Mouse (Mus musculus) intestine, postnatal 0 days (tissue): Measurements from ENCODE around the gene Tceanc2. TPM values are rescaled to one million over a fixed set of nuclear protein-coding genes. Genes with fewer than 3 reads are reported as not detected.

Experiments
- ATAC-seq: fragments of 200-750 bp; cut with Nextera tagmentation; 2 replicates; pipeline ENCODE4 v1.8.0; 2017; ENCODE audit warnings: mild to moderate bottlenecking, moderate TSS enrichment, moderate library complexity
- H3K27ac ChIP-seq: fragments of 300-500 bp; sonication (generic); 2 replicates; pipeline ENCODE4 v1.5.1; 2014; ENCODE audit warnings: mild to moderate bottlenecking, low read depth, low read length, moderate library complexity
- H3K27me3 ChIP-seq: fragments of 300-500 bp; sonication (generic); replicated peaks from 2 replicates; pipeline ENCODE4 v1.6.1; 2014; ENCODE audit warnings: low read length, mixed read lengths; ENCODE audit not compliant: control insufficient read depth, insufficient read depth
- H3K36me3 ChIP-seq: fragments of 300-500 bp; sonication (generic); 2 replicates; pipeline ENCODE4 v1.6.1; 2014; ENCODE audit warnings: mild to moderate bottlenecking, moderate library complexity; ENCODE audit not compliant: control insufficient read depth, insufficient read depth
- H3K4me1 ChIP-seq: fragments of 300-500 bp; sonication (generic); replicated peaks from 2 replicates; pipeline ENCODE4 v1.6.1; 2014; ENCODE audit warnings: antibody characterized with exemption, low read length, mixed read lengths; ENCODE audit not compliant: control insufficient read depth, insufficient read depth
- H3K4me2 ChIP-seq: fragments of 300-500 bp; sonication (generic); replicated peaks from 2 replicates; pipeline ENCODE4 v1.6.1; 2014; ENCODE audit warnings: low read depth, mild to moderate bottlenecking, moderate library complexity
- H3K4me3 ChIP-seq: fragments of 300-500 bp; sonication (generic); 2 replicates; pipeline ENCODE4 v1.5.1; 2014; ENCODE audit warnings: low read depth, low read length
- H3K9ac ChIP-seq: fragments of 300-500 bp; sonication (generic); 2 replicates; pipeline ENCODE4 v1.6.1; 2014; ENCODE audit warnings: mild to moderate bottlenecking, low read depth, low read length
- H3K9me3 ChIP-seq: fragments of 300-500 bp; sonication (generic); 2 replicates; pipeline ENCODE4 v1.6.1; 2016; ENCODE audit warnings: mixed run types; ENCODE audit not compliant: control insufficient read depth
- CTCF ChIP-seq: sonication (generic); IDR thresholded peaks from 2 replicates; pipeline ENCODE4 v1.5.1; 2016; ENCODE audit warnings: low read depth, mild to moderate bottlenecking, control low read depth, antibody characterized with exemption, moderate library complexity
- WGBS: fragments of 180-500 bp; shearing (Covaris S2); extraction: QIAGEN DNeasy Blood & Tissue Kit; methylation state at CpG from one replicate; pipeline ENCODE4 v1.1.7; 2014; 5-methylcytosine and 5-hydroxymethylcytosine counted together
- polyA plus RNA-seq: library from polyadenylated mRNA; unstranded; fragments of >200 nt; fragmentation: Nextera tagmentation; extraction: Ambion mirVana; gene quantifications from 2 replicates; pipeline ENCODE4 v1.2.1, GENCODE M21; 2015

The Tceanc2 gene
- polyA plus RNA-seq, 1 experiment from 2014 or later = 17.7 TPM

DNA sequence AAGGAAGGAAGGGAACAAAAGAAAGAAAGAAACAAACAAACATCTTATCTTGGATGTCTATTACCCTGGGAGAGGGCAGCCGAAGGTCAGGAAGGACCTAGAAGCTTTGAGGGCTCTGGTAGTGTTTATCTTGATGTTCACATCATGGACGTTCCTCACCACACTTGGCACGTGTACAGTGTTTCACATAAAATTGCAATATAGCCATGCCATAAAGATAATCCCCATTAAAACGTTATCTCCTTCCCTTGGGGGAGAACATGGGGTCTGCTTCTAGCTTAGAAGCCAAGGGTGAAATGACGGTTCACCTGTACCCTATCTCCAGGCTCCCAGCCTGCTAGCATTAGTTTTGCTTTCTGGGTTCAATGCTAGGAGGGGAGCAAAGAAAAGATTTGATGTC is 12.2 kb downstream of the Tceanc2 start:
- Histone ChIP-seq H3K9ac (no peak overlapping the region), H3K4me3 (no peak overlapping the region), H3K27ac (no peak overlapping the region), H3K4me2 (no peak overlapping the region), H3K27me3 (no peaks in the 10 kb centered on the region), H3K9me3 (no peaks in the 10 kb centered on the region), H3K36me3 (peaks cover 5% of the 10 kb centered on the region), H3K4me1 (no peaks in the 10 kb centered on the region)
- WGBS = 41% methylated on average over 5 of the region's 5 CpGs
- ATAC-seq = no peak
- no peak for TF ChIP-seq CTCF

- peak; percentile 33 for ATAC-seq
- H3K4me3 ChIP-seq = no peak overlapping the region
- peaks cover 23% of the 10 kb centered on the region for H3K36me3 ChIP-seq
- H3K27me3 ChIP-seq = no peaks in the 10 kb centered on the region
- no peak overlapping the region for H3K4me2 ChIP-seq
- no peak overlapping the region for H3K27ac ChIP-seq
- 47% methylated on average over 9 of the region's 9 CpGs for WGBS
- no peak overlapping the region for H3K9ac ChIP-seq
- H3K4me1 ChIP-seq = no peaks in the 10 kb centered on the region
- peak; percentile 99 for TF ChIP-seq CTCF
- H3K9me3 ChIP-seq = no peaks in the 10 kb centered on the region
Measured at GRCm38 (mm10) chr4:107163756-107164587, 14.9 kb downstream of the Tceanc2 start.

DNA sequence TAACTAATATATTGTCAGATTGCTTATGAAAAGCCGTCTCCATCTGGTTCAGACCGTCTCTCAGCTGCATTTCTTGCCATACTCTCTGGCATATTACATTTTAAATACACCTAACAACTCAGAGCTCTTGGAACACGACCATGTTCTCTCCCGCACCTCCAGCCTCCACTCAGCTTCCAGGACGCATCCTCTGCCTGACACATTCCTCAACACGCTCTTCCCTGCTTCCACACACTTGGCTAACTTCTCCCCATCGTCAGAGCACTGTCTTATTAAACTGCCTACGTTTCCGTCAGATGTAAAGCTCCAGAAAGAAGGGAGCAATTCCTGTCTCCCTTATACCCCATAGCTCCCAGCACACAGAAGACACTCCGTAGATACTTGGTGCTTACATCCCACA is 15.6 kb downstream of the Tceanc2 start:
- ATAC-seq = no peak
- Histone ChIP-seq H3K4me1 (no peaks in the 10 kb centered on the region), H3K27ac (no peak overlapping the region), H3K36me3 (peaks cover 23% of the 10 kb centered on the region), H3K4me3 (no peak overlapping the region), H3K9ac (no peak overlapping the region), H3K27me3 (no peaks in the 10 kb centered on the region), H3K9me3 (no peaks in the 10 kb centered on the region), H3K4me2 (no peak overlapping the region)
- no peak for TF ChIP-seq CTCF
- WGBS = 77% methylated on average over 10 of the region's 10 CpGs

GRCm38 (mm10) chr4:107160181-107160580 is 18.7 kb downstream of the Tceanc2 start:
- no peaks in the 10 kb centered on the region for H3K9me3 ChIP-seq
- ATAC-seq = no peak
- no peak overlapping the region for H3K4me3 ChIP-seq
- H3K4me1 ChIP-seq = no peaks in the 10 kb centered on the region
- no peaks in the 10 kb centered on the region for H3K27me3 ChIP-seq
- peaks cover 30% of the 10 kb centered on the region for H3K36me3 ChIP-seq
- no peak overlapping the region for H3K9ac ChIP-seq
- no peak for TF ChIP-seq CTCF
- no peak overlapping the region for H3K27ac ChIP-seq
- WGBS = 88% methylated on average over 8 of the region's 8 CpGs
- no peak overlapping the region for H3K4me2 ChIP-seq

DNA sequence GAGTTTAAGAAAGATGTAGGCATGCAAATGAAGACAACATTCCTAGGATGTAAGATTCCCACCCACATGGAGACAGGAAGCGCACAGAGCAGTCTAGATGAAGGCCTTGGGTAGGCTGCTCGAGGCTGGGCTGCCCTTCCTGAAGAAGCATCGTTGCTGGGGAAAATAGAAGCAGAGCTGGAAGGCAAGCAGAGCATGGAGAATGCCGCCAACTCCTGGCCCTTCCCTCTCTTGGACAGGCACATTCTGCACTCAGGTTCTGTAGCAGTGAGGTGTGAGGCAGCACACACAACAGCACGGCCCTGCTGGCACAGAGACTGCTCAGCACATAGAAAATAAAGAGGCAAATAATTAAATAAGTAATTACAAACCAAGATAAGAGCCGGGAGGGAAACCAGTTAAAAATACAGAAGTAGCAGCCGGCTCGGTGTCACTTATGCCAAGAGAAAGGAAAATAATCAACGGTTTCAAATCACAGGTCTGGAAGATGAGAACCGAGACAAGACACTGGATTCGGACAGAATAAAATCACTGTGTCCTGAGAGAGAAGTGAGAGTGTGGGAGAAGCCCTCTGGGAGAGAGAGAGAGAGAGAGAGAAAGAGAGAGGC is 19.6 kb downstream of the Tceanc2 start:
- H3K27me3 ChIP-seq = no peaks in the 10 kb centered on the region
- H3K9ac ChIP-seq = no peak overlapping the region
- no peaks in the 10 kb centered on the region for H3K9me3 ChIP-seq
- ATAC-seq = no peak
- H3K4me3 ChIP-seq = no peak overlapping the region
- H3K36me3 ChIP-seq = peaks cover 30% of the 10 kb centered on the region
- no peak overlapping the region for H3K27ac ChIP-seq
- TF ChIP-seq CTCF = no peak
- no peak overlapping the region for H3K4me2 ChIP-seq
- H3K4me1 ChIP-seq = no peaks in the 10 kb centered on the region
- WGBS = 88% methylated on average over 11 of the region's 11 CpGs

- H3K27ac ChIP-seq = no peak overlapping the region
- WGBS = 65% methylated on average over 4 of the region's 4 CpGs
- H3K36me3 ChIP-seq = peaks cover 32% of the 10 kb centered on the region
- no peaks in the 10 kb centered on the region for H3K27me3 ChIP-seq
- H3K9me3 ChIP-seq = no peaks in the 10 kb centered on the region
- no peak for TF ChIP-seq CTCF
- no peak overlapping the region for H3K4me2 ChIP-seq
- H3K4me3 ChIP-seq = no peak overlapping the region
- no peak overlapping the region for H3K9ac ChIP-seq
- H3K4me1 ChIP-seq = no peaks in the 10 kb centered on the region
- ATAC-seq = no peak
Measured at GRCm38 (mm10) chr4:107156983-107157401, 21.9 kb downstream of the Tceanc2 start.
